Mouse (Mus musculus): ENCODE measurements around the gene Cd160. TPM values are rescaled to one million over a fixed set of nuclear protein-coding genes. Genes with fewer than 3 reads are reported as not detected.

The Cd160 gene
- total and polyA plus RNA-seq, 2 experiments from 2014 or later, result 0.13 TPM; not detected in 1

DNA sequence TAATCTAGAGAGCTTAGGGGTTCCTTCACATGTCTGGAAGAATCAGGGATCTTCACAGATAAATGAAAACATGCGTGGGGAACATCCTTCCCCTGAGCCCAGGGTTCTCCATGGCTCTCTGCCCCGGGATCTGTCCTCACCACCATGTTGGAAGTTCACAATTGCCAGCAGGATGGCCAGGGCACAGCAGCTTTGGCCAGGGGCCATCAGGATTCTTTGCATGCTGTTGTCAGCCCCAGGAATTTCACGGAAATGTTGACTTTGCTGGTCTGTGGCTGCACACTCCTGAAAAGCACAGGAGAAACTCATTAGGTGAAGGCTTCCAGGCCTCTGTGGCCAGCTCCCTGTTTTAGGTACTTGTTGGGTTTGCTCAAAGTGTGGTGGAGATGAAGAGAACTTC is 20.5 kb downstream of the Cd160 start:
- Histone ChIP-seq H3K9me3 (ENCODE audit: low read length) (no peaks in the 10 kb centered on the region), H3K27ac (no peak overlapping the region), H3K9ac (replicated peaks; ENCODE audit: low read length) (no peak overlapping the region), H3K36me3 (ENCODE audit: insufficient read depth, low read length) (no peaks in the 10 kb centered on the region), H3K4me2 (ENCODE audit: low read depth, low read length) (no peak overlapping the region), H3K27me3 (ENCODE audit: insufficient read depth, low read length) (no peaks in the 10 kb centered on the region), H3K4me1 (ENCODE audit: insufficient read depth, low read length) (no peaks in the 10 kb centered on the region), H3K4me3 (ENCODE audit: low read length) (no peak overlapping the region)
- TF ChIP-seq CTCF (IDR thresholded peaks at IDR 0.05; ENCODE audit: low read depth), result no peak
- no peak for DNase-seq (ENCODE audit: low spot score)
- 64% methylated on average over 3 of the region's 3 CpGs for WGBS
- no peak for ATAC-seq

DNA sequence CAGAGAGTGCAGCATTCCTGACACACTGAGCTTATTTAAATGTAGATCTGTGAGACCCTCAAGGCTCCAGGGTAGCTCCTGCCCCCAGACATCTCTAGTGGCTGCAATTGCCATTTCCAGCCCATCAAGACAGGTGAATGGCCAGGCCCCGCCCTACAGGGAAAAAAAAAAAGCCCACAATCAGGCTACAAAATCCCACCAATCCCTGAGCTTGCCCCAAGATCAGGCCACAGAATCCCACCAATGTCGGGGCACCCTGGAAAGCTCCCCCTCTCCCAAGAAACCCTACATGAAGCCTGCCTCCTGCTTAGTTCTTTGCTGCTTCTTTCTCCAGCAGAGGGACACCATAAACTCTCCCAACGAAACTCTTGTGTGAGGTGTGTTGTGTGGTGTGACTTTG is 21.0 kb downstream of the Cd160 start:
- no peaks in the 10 kb centered on the region for H3K9me3 ChIP-seq (ENCODE audit: low read length)
- no peaks in the 10 kb centered on the region for H3K4me1 ChIP-seq (ENCODE audit: insufficient read depth, low read length)
- no peak for ATAC-seq
- no peaks in the 10 kb centered on the region for H3K27me3 ChIP-seq (ENCODE audit: insufficient read depth, low read length)
- 71% methylated on average over 3 of the region's 3 CpGs for WGBS
- H3K27ac ChIP-seq, result no peak overlapping the region
- no peak for TF ChIP-seq CTCF (IDR thresholded peaks at IDR 0.05; ENCODE audit: low read depth)
- DNase-seq (ENCODE audit: low spot score), result peak; percentile 8
- no peak overlapping the region for H3K9ac ChIP-seq (replicated peaks; ENCODE audit: low read length)
- no peak overlapping the region for H3K4me3 ChIP-seq (ENCODE audit: low read length)
- H3K4me2 ChIP-seq (ENCODE audit: low read depth, low read length), result no peak overlapping the region
- H3K36me3 ChIP-seq (ENCODE audit: insufficient read depth, low read length), result no peaks in the 10 kb centered on the region

- Histone ChIP-seq H3K9ac (replicated peaks; ENCODE audit: low read length) (no peak overlapping the region), H3K36me3 (ENCODE audit: insufficient read depth, low read length) (no peaks in the 10 kb centered on the region), H3K27ac (no peak overlapping the region), H3K4me3 (ENCODE audit: low read length) (no peak overlapping the region), H3K9me3 (ENCODE audit: low read length) (no peaks in the 10 kb centered on the region), H3K27me3 (ENCODE audit: insufficient read depth, low read length) (no peaks in the 10 kb centered on the region), H3K4me1 (ENCODE audit: insufficient read depth, low read length) (no peaks in the 10 kb centered on the region), H3K4me2 (ENCODE audit: low read depth, low read length) (no peak overlapping the region)
- no peak for ATAC-seq
- no peak for DNase-seq (ENCODE audit: low spot score)
- WGBS, result 69% methylated on average over 1 of the region's 1 CpGs
- TF ChIP-seq CTCF (IDR thresholded peaks at IDR 0.05; ENCODE audit: low read depth), result no peak
Measured at GRCm38 (mm10) chr3:96802214-96802613, 26.9 kb downstream of the Cd160 start.

DNA sequence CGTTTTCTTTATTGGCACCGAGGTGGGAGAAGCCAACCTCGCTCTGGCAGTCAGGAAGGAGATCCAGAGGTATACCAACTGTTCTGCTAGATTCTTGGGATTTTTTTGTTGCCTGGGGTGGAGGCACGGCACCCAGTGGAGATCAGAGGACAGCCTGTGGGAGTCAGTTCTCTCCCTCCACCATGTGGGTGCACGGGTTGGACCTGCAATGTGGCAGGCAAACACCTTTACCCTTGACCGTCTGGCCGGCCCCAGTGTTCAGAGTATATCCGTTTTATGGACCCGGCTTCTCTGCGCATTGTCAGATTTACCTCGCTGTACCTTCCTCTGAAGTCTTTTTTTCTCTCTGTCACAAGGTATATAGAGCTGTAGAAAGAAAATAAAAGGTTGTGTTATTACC is 28.9 kb downstream of the Cd160 start:
- 88% methylated on average over 11 of the region's 11 CpGs for WGBS
- DNase-seq (ENCODE audit: low spot score) (no peak), ATAC-seq (no peak)
- no peaks in the 10 kb centered on the region for H3K36me3 ChIP-seq (ENCODE audit: insufficient read depth, low read length)
- H3K27me3 ChIP-seq (ENCODE audit: insufficient read depth, low read length), result no peaks in the 10 kb centered on the region
- H3K27ac ChIP-seq, result no peak overlapping the region
- H3K9me3 ChIP-seq (ENCODE audit: low read length), result no peaks in the 10 kb centered on the region
- no peaks in the 10 kb centered on the region for H3K4me1 ChIP-seq (ENCODE audit: insufficient read depth, low read length)
- no peak for TF ChIP-seq CTCF (IDR thresholded peaks at IDR 0.05; ENCODE audit: low read depth)
- no peak overlapping the region for H3K4me2 ChIP-seq (ENCODE audit: low read depth, low read length)
- H3K4me3 ChIP-seq (ENCODE audit: low read length), result no peak overlapping the region
- no peak overlapping the region for H3K9ac ChIP-seq (replicated peaks; ENCODE audit: low read length)

DNA sequence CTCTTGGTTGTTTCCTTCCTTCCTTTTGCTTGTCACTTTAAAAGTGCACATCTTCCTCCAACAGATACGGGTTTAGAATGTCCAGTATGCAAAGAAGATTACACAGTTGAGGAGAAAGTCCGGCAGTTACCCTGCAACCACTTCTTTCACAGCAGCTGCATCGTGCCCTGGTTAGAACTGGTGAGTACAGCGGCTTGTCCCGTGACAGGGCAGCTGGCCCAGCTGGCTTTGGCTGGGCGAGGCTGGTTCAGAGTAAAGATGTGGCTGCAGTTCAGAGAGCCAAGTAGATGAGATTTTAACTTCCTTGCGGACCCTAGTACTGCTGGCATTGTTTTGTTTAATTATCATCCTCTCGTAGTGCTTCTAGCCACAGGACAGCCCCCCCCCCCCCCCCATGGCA is 40.6 kb downstream of the Cd160 start:
- Histone ChIP-seq H3K4me3 (ENCODE audit: low read length) (no peak overlapping the region), H3K36me3 (ENCODE audit: insufficient read depth, low read length) (peaks cover 16% of the 10 kb centered on the region), H3K27ac (no peak overlapping the region), H3K4me2 (ENCODE audit: low read depth, low read length) (no peak overlapping the region), H3K9ac (replicated peaks; ENCODE audit: low read length) (no peak overlapping the region), H3K4me1 (ENCODE audit: insufficient read depth, low read length) (no peaks in the 10 kb centered on the region), H3K9me3 (ENCODE audit: low read length) (no peaks in the 10 kb centered on the region), H3K27me3 (ENCODE audit: insufficient read depth, low read length) (no peaks in the 10 kb centered on the region)
- ATAC-seq, result peak; percentile 24; the same call in 1 of the 2 replicates
- 71% methylated on average over 8 of the region's 8 CpGs for WGBS
- DNase-seq (ENCODE audit: low spot score), result no peak
- TF ChIP-seq CTCF (IDR thresholded peaks at IDR 0.05; ENCODE audit: low read depth), result no peak

- TF ChIP-seq CTCF (IDR thresholded peaks at IDR 0.05; ENCODE audit: low read depth), result no peak
- no peak for ATAC-seq
- DNase-seq (ENCODE audit: low spot score), result no peak
- Histone ChIP-seq H3K9me3 (ENCODE audit: low read length) (no peaks in the 10 kb centered on the region), H3K9ac (replicated peaks; ENCODE audit: low read length) (no peak overlapping the region), H3K4me1 (ENCODE audit: insufficient read depth, low read length) (no peaks in the 10 kb centered on the region), H3K4me3 (ENCODE audit: low read length) (no peak overlapping the region), H3K27me3 (ENCODE audit: insufficient read depth, low read length) (no peaks in the 10 kb centered on the region), H3K36me3 (ENCODE audit: insufficient read depth, low read length) (peaks cover 16% of the 10 kb centered on the region), H3K4me2 (ENCODE audit: low read depth, low read length) (no peak overlapping the region), H3K27ac (no peak overlapping the region)
- 89% methylated on average over 1 of the region's 1 CpGs for WGBS
Measured at GRCm38 (mm10) chr3:96787784-96788183, 41.4 kb downstream of the Cd160 start.

GRCm38 (mm10) chr3:96782236-96782635 is 46.9 kb downstream of the Cd160 start:
- Histone ChIP-seq H3K9ac (replicated peaks; ENCODE audit: low read length) (no peak overlapping the region), H3K4me3 (ENCODE audit: low read length) (no peak overlapping the region), H3K9me3 (ENCODE audit: low read length) (no peaks in the 10 kb centered on the region), H3K4me1 (ENCODE audit: insufficient read depth, low read length) (no peaks in the 10 kb centered on the region), H3K4me2 (ENCODE audit: low read depth, low read length) (no peak overlapping the region), H3K27ac (peak overlapping the region; percentile 32; the same call in 1 of the 2 replicates), H3K27me3 (ENCODE audit: insufficient read depth, low read length) (no peaks in the 10 kb centered on the region), H3K36me3 (ENCODE audit: insufficient read depth, low read length) (peaks cover 9% of the 10 kb centered on the region)
- 60% methylated on average over 8 of the region's 8 CpGs for WGBS
- DNase-seq (ENCODE audit: low spot score) (peak; percentile 41), ATAC-seq (peak; percentile 75; the same call in 1 of the 2 replicates)
- TF ChIP-seq CTCF (IDR thresholded peaks at IDR 0.05; ENCODE audit: low read depth), result no peak
